Mouse (Mus musculus) liver, postnatal 0 days (tissue): ENCODE results near the gene Shisa2.

Experiments
- CTCF ChIP-seq: sonication (generic); IDR thresholded peaks from 2 replicates; pipeline ENCODE4 v1.5.1; 2016; ENCODE audit warnings: antibody characterized with exemption, low read depth
- EP300 ChIP-seq: IDR thresholded peaks from 2 replicates; pipeline ENCODE4 v1.6.1; 2016; ENCODE audit warnings: antibody characterized with exemption, low read depth, mild to moderate bottlenecking

DNA sequence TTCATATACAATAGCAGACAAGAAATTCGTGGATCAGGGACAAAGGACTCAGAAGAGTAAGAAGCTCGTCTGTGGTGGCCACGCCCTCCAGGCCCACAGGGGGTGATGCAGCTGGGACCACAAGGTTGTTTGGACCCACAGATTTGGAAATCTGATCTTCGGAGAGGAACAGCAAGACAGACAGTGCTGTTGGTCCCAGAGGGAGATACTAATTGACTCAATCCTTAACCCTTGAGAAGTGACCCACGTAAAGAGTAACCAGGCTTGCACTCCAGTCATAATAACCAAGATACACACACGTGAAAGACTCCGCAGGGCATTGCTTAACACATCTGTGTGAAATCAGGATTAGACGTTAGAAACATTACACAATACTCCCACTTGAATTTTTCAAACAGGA is 33.2 kb upstream of the Shisa2 start:
- TF ChIP-seq CTCF (no peak), EP300 (no peak)
